Mouse (Mus musculus): ENCODE measurements around the gene Rassf1.

- TF ChIP-seq CTCF (IDR thresholded peaks at IDR 0.05; ENCODE audit: control insufficient read depth, insufficient read depth, insufficient replicate concordance, low read depth, low read length) (no peak), POLR2A (IDR thresholded peaks at IDR 0.05; ENCODE audit: control insufficient read depth, low read depth, low read length) (no peak)
These were observed 10.3 kb upstream of the Rassf1 start for GRCm38 (mm10) chr9:107541005-107541404.

All from testis, adult 2 months (tissue).